7 mouse cellular contexts compared by ENCODE assay signal in the genomic region with DNA sequence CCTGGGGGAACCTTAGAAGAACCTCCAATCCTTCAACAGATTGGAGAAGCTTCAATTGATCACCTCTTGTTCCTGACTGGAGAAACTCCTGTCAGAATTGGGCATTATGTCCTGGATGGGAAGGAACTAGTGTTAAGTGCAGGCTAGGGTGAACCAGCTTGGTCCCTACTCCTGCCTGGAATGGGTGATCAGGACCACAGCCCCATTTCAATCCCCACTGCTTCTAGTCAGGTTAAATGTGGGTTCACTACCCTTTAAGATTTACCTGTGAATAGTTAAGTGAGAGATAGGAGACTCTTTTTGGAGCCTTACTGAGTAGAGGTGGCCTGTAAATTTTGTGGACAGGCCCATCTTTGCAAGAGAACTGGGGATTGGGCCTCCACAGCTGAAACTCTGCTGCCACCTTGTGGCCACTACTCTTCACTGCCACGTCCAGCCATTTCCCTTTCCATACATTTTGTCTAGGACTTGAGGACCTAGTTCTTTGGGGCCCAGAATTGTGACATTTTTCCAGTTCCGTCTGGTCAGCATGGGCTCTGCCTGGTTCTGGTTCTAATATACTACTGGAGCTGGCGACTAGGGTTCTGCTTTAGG. TPM values are rescaled to one million over a fixed set of nuclear protein-coding genes. Genes with fewer than 3 reads are reported as not detected.
A peak's percentile ranks its signal among the peaks of the same experiment; 100 is the strongest.
DNase-seq lines count a peak whose midpoint lies in the region; ATAC-seq lines count a peak whose summit lies in the region.

Npff (minus strand) TSS at position 51 of the 594 bp plus-strand sequence.

- H3K36me3 ChIP-seq in lung, embryonic 16.5 days (ENCODE audit: control insufficient read depth, insufficient read depth, low read length) = peaks cover 43% of the 10 kb centered on the region

- peak; percentile 56; the same call in 1 of the 2 replicates for ATAC-seq in lung, embryonic 16.5 days (ENCODE audit: low read depth)

- no peak within 1 kb of the TSS for H3K4me3 ChIP-seq in lung, embryonic 16.5 days (ENCODE audit: low read length)

- 1% methylated on average over 3 of the region's 3 CpGs for WGBS in lung, embryonic 16.5 days

- H3K27ac ChIP-seq in lung, embryonic 16.5 days (ENCODE audit: low read length) = no peak within 1 kb of the TSS

- no peaks in the 10 kb centered on the region for H3K9me3 ChIP-seq in lung, embryonic 16.5 days (ENCODE audit: control insufficient read depth, low read length)

- H3K9ac ChIP-seq in lung, embryonic 16.5 days (ENCODE audit: low read length) = no peak within 1 kb of the TSS

- H3K27me3 ChIP-seq in lung, embryonic 16.5 days (ENCODE audit: control insufficient read depth, insufficient read depth, low read depth, low read length) = no peaks in the 10 kb centered on the region

- no peak within 1 kb of the TSS for H3K4me2 ChIP-seq in lung, embryonic 16.5 days (ENCODE audit: low read depth, low read length)

- peak; percentile 76 for DNase-seq in ES-CJ7 (ENCODE audit: low read depth, low spot score)
- DNase-seq in adrenal gland, adult 18-20 months (ENCODE audit: low spot score in 2 of 2) = peak; percentile 72 to 74
- DNase-seq in embryo, embryonic 10 days (ENCODE audit: low spot score) = peak; percentile 90
- peak; percentile 55 to 69 for DNase-seq in heart, adult 9 months (ENCODE audit: low spot score in 2 of 2)
- peak; percentile 68 to 79 for DNase-seq in kidney, postnatal 25 days
- peak; percentile 83 for DNase-seq in retina, postnatal 1 day

- H3K4me1 ChIP-seq in lung, embryonic 16.5 days (replicated peaks; ENCODE audit: control insufficient read depth, insufficient read depth, low read length) = no peaks in the 10 kb centered on the region; the same call in 1 of the 2 replicates

RNA-seq across cellular contexts. Expression of gene Npff, which starts in this region (rescaled TPM):
- 1 to 10 TPM; 1.8 to 1.9 TPM for total RNA-seq in adrenal gland, adult 18-20 months (2021)
- polyA plus RNA-seq in lung, embryonic 16.5 days (2015; fragmentation: Nextera tagmentation; extraction: Ambion mirVana) = 4.4 and 4.5 TPM in 2 replicates
